17 mouse cellular contexts compared by ENCODE assay signal in the genomic region with DNA sequence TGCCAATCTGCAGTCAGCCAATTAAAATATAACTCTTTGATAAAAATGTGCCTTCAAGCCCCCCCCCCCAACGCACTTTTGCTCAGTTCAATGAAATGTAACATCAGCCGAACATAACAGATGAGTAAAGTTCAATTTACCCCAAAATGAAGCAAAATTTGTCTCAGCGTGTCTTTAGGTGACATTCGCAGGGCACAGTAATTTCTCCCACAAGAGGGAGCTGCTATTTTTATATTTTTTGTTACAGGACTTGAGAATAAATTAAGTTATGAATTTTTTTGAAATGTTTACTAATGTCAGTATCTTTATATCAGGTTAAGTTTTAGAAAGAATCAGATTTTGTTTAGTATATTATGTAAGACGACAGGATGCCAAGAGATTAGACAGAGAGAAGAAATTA.
DNase-seq lines count a peak whose midpoint lies in the region; ATAC-seq and TF ChIP-seq lines count a peak whose summit lies in the region.
"Had no signal": no experiment of that assay in that cellular context is flagged by ENCODE, and none has a peak within 500 bp of the region (broad histone marks: within the 10 kb centered on the region; RNA-seq: fewer than 3 reads in every experiment).

No protein-coding gene starts in this region.

- no peak for TF ChIP-seq POLR2A in brain, embryonic 14.5 days (IDR thresholded peaks at IDR 0.05; ENCODE audit: borderline replicate concordance, extremely low read depth, insufficient read depth, insufficient read length, poor library complexity, severe bottlenecking)

- no peak for ATAC-seq in erythroblast, adult 5-6 weeks (replicated peaks; ENCODE audit: low FRiP score, poor library complexity, severe bottlenecking)
- ATAC-seq: hindbrain, embryonic 16.5 days had no signal

- intact Hi-C loops in gastrocnemius, adult 2 months (cut with DNase I): no loop called here

- no peak overlapping the region for H3K4me3 ChIP-seq in gastrocnemius, adult 2 months
- H3K4me3 ChIP-seq in layer of hippocampus, adult 2 months: no peak overlapping the region
- H3K4me3 ChIP-seq: embryonic facial prominence, embryonic 12.5 days; forebrain, embryonic 12.5 days; heart, embryonic 13.5 days had no signal

- TF ChIP-seq CTCF in gastrocnemius, adult 2 months (IDR thresholded peaks at IDR 0.05): peak; percentile 27; the same call in 1 of the 2 replicates
- TF ChIP-seq CTCF in layer of hippocampus, adult 2 months (conservative IDR thresholded peaks at IDR 0.05): peak; percentile 71
- 0 out of 2 replicates have a peak, but pooled peaks have one; percentile 7 for TF ChIP-seq CTCF in brain, embryonic 14.5 days (IDR thresholded peaks at IDR 0.05; ENCODE audit: borderline replicate concordance, extremely low read depth, insufficient read depth, insufficient read length)

- no peak overlapping the region for H3K27ac ChIP-seq in gastrocnemius, adult 2 months
- H3K27ac ChIP-seq in layer of hippocampus, adult 2 months: no peak overlapping the region
- H3K27ac ChIP-seq: embryonic facial prominence, embryonic 12.5 days; forebrain, embryonic 12.5 days; heart, embryonic 13.5 days had no signal

- no peak for DNase-seq in gastrocnemius, adult 2 months
- DNase-seq in gastrocnemius, postnatal 10 days: no peak
- DNase-seq in layer of hippocampus, adult 2 months (ENCODE audit: low spot score in 2 of 2): no peak
- no peak for DNase-seq in layer of hippocampus, adult 8-10 months (ENCODE audit: low spot score in 2 of 2)
- peak; percentile 29 for DNase-seq in 3T3-L1 (ENCODE audit: low read depth, low spot score)
- no peak for DNase-seq in brain, embryonic 14.5 days (ENCODE audit: low read depth)
- DNase-seq: adrenal gland, postnatal 10 days; cerebellum, adult 11-12 months; cerebellum, adult 9-10 months; cerebellum, postnatal 25 days; gastrocnemius, postnatal 14 days; heart, postnatal 36 days had no signal

Comparison
In these comparisons a context has a peak if more than half of its experiments do, and no peak if none do; other contexts are left out.
1. CTCF ChIP-seq: peak in every context shown above with its lines; median percentile 71 in layer of hippocampus, adult 2 months; 27 in gastrocnemius, adult 2 months; 7 in brain, embryonic 14.5 days.